Mouse (Mus musculus): ENCODE measurements around the gene Rab43. TPM values are rescaled to one million over a fixed set of nuclear protein-coding genes. Genes with fewer than 3 reads are reported as not detected.

Gene Rab43
- total and polyA plus RNA-seq, 3 experiments = 11.1 to 12.2 (median 11.6) TPM

GRCm38 (mm10) chr6:87750184-87750910 lies 61.6 kb downstream of the Rab43 start:
- Histone ChIP-seq H3K79me2 (replicated peaks; ENCODE audit: control insufficient read depth, insufficient read depth, low read length) (no peaks in the 10 kb centered on the region), H3K27me3 (ENCODE audit: control insufficient read depth, insufficient read depth, low read length) (no peaks in the 10 kb centered on the region), H3K4me3 (no peak overlapping the region), H3K9ac (ENCODE audit: low read depth, low read length) (no peak overlapping the region), H3K4me1 (ENCODE audit: control insufficient read depth, insufficient read depth, low read length) (no peaks in the 10 kb centered on the region; the same call in 1 of the 2 replicates), H3K27ac (no peak overlapping the region), H3K36me3 (ENCODE audit: control insufficient read depth, insufficient read depth, low read length) (no peaks in the 10 kb centered on the region)
- WGBS = 87% methylated on average over 8 of the region's 8 CpGs
- no peak for DNase-seq
- TF ChIP-seq POLR2A (IDR thresholded peaks at IDR 0.05; ENCODE audit: insufficient read depth, low read depth, low read length) (no peak), EP300 (IDR thresholded peaks at IDR 0.05; ENCODE audit: insufficient read depth, low read depth, low read length) (no peak), CTCF (IDR thresholded peaks at IDR 0.05) (no peak)
- intact Hi-C loops (cut with DNase I) = no loop called here

GRCm38 (mm10) chr6:87748531-87748930 lies 63.4 kb downstream of the Rab43 start:
- no peaks in the 10 kb centered on the region for H3K36me3 ChIP-seq (ENCODE audit: control insufficient read depth, insufficient read depth, low read length)
- H3K4me1 ChIP-seq (ENCODE audit: control insufficient read depth, insufficient read depth, low read length) = peaks cover 1% of the 10 kb centered on the region; the same call in 1 of the 2 replicates
- H3K27me3 ChIP-seq (ENCODE audit: control insufficient read depth, insufficient read depth, low read length) = no peaks in the 10 kb centered on the region
- intact Hi-C loops (cut with DNase I) = no loop called here
- no peak overlapping the region for H3K4me3 ChIP-seq
- 72% methylated on average over 6 of the region's 6 CpGs for WGBS
- no peak for DNase-seq
- no peak overlapping the region for H3K27ac ChIP-seq
- no peak overlapping the region for H3K9ac ChIP-seq (ENCODE audit: low read depth, low read length)
- no peaks in the 10 kb centered on the region for H3K79me2 ChIP-seq (replicated peaks; ENCODE audit: control insufficient read depth, insufficient read depth, low read length)
- TF ChIP-seq POLR2A (IDR thresholded peaks at IDR 0.05; ENCODE audit: insufficient read depth, low read depth, low read length) = no peak
- TF ChIP-seq EP300 (IDR thresholded peaks at IDR 0.05; ENCODE audit: insufficient read depth, low read depth, low read length) = no peak
- TF ChIP-seq CTCF (IDR thresholded peaks at IDR 0.05) = no peak

DNA sequence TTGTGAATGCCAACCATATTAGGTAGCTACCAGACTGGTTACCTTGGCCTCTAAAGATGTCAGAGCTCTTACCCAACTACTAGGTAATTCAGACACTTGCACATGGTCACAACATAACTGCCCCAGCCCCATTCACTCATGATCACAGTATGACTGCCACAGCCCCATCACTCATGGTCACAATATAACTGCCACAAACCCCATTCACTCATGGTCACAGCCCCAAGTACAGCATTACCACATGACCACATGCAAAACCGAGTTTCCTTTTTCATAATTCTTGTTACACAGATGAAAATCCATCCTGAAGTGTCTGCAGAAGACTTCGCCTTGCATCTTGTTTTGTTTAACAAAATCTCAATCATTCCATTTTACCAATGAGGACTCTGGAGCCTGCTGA lies 63.9 kb downstream of the Rab43 start:
- no peak overlapping the region for H3K9ac ChIP-seq (ENCODE audit: low read depth, low read length)
- no peak overlapping the region for H3K4me3 ChIP-seq
- no peaks in the 10 kb centered on the region for H3K36me3 ChIP-seq (ENCODE audit: control insufficient read depth, insufficient read depth, low read length)
- TF ChIP-seq EP300 (IDR thresholded peaks at IDR 0.05; ENCODE audit: insufficient read depth, low read depth, low read length) (no peak), POLR2A (IDR thresholded peaks at IDR 0.05; ENCODE audit: insufficient read depth, low read depth, low read length) (no peak), CTCF (IDR thresholded peaks at IDR 0.05) (no peak)
- DNase-seq = no peak
- H3K27ac ChIP-seq = no peak overlapping the region
- H3K27me3 ChIP-seq (ENCODE audit: control insufficient read depth, insufficient read depth, low read length) = no peaks in the 10 kb centered on the region
- intact Hi-C loops (cut with DNase I) = no loop called here
- H3K79me2 ChIP-seq (replicated peaks; ENCODE audit: control insufficient read depth, insufficient read depth, low read length) = no peaks in the 10 kb centered on the region
- WGBS = 85% methylated on average over 2 of the region's 2 CpGs
- H3K4me1 ChIP-seq (ENCODE audit: control insufficient read depth, insufficient read depth, low read length) = peaks cover 1% of the 10 kb centered on the region; the same call in 1 of the 2 replicates

GRCm38 (mm10) chr6:87746849-87747248 lies 65.1 kb downstream of the Rab43 start:
- peak; percentile 67 to 79 for DNase-seq
- H3K27me3 ChIP-seq (ENCODE audit: control insufficient read depth, insufficient read depth, low read length) = no peaks in the 10 kb centered on the region
- H3K4me3 ChIP-seq = no peak overlapping the region
- no peak overlapping the region for H3K9ac ChIP-seq (ENCODE audit: low read depth, low read length)
- TF ChIP-seq CTCF (IDR thresholded peaks at IDR 0.05) = no peak
- no peak for TF ChIP-seq POLR2A (IDR thresholded peaks at IDR 0.05; ENCODE audit: insufficient read depth, low read depth, low read length)
- TF ChIP-seq EP300 (IDR thresholded peaks at IDR 0.05; ENCODE audit: insufficient read depth, low read depth, low read length) = no peak
- intact Hi-C loops (cut with DNase I) = no loop called here
- WGBS = 50% methylated on average over 2 of the region's 2 CpGs
- no peaks in the 10 kb centered on the region for H3K36me3 ChIP-seq (ENCODE audit: control insufficient read depth, insufficient read depth, low read length)
- H3K4me1 ChIP-seq (ENCODE audit: control insufficient read depth, insufficient read depth, low read length) = peaks cover 2% of the 10 kb centered on the region; the same call in 1 of the 2 replicates
- no peak overlapping the region; the same call in 1 of the 2 replicates for H3K27ac ChIP-seq
- no peaks in the 10 kb centered on the region for H3K79me2 ChIP-seq (replicated peaks; ENCODE audit: control insufficient read depth, insufficient read depth, low read length)

- Histone ChIP-seq H3K79me2 (replicated peaks; ENCODE audit: control insufficient read depth, insufficient read depth, low read length) (no peaks in the 10 kb centered on the region), H3K27me3 (ENCODE audit: control insufficient read depth, insufficient read depth, low read length) (no peaks in the 10 kb centered on the region), H3K27ac (peak overlapping the region; percentile 2; the same call in 1 of the 2 replicates), H3K36me3 (ENCODE audit: control insufficient read depth, insufficient read depth, low read length) (no peaks in the 10 kb centered on the region), H3K4me3 (no peak overlapping the region), H3K4me1 (ENCODE audit: control insufficient read depth, insufficient read depth, low read length) (peaks cover 2% of the 10 kb centered on the region; the same call in 1 of the 2 replicates), H3K9ac (ENCODE audit: low read depth, low read length) (no peak overlapping the region)
- peak in 1 of 2 experiments; percentile 43 for DNase-seq
- intact Hi-C loops (cut with DNase I) = no loop called here
- WGBS = 29% methylated on average over 3 of the region's 3 CpGs
- TF ChIP-seq CTCF (IDR thresholded peaks at IDR 0.05) = no peak
- TF ChIP-seq POLR2A (IDR thresholded peaks at IDR 0.05; ENCODE audit: insufficient read depth, low read depth, low read length) = no peak
- TF ChIP-seq EP300 (IDR thresholded peaks at IDR 0.05; ENCODE audit: insufficient read depth, low read depth, low read length) = no peak
These were observed 65.9 kb downstream of the Rab43 start for GRCm38 (mm10) chr6:87746059-87746458.

DNA sequence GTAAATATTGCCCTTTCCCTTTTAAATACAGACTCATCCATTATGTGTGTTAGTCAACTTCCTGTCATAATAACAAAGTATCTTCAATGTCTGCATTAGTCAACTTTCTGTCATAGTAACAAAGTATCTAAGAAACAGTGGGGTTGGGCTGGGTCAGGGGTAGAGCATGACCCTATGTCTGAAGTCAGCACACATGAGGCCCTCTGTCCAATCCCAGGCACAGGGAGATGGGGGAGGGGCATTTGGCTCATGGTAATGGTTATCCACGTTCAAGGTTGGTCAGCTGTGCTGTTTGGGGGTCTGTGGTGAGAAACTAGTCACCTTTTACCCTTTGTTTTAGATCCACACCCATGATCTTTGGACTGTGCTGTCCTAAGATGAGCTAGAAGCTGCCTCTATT lies 66.7 kb downstream of the Rab43 start:
- WGBS = 21% methylated on average over 1 of the region's 1 CpGs
- no peak overlapping the region; the same call in 1 of the 2 replicates for H3K27ac ChIP-seq

More for the DNA sequence above, 66.7 kb downstream of the Rab43 start:
- no peaks in the 10 kb centered on the region for H3K27me3 ChIP-seq (ENCODE audit: control insufficient read depth, insufficient read depth, low read length)
- no peak for DNase-seq
- H3K4me1 ChIP-seq (ENCODE audit: control insufficient read depth, insufficient read depth, low read length) = peaks cover 2% of the 10 kb centered on the region; the same call in 1 of the 2 replicates
- H3K4me3 ChIP-seq = no peak overlapping the region
- H3K79me2 ChIP-seq (replicated peaks; ENCODE audit: control insufficient read depth, insufficient read depth, low read length) = no peaks in the 10 kb centered on the region
- intact Hi-C loops (cut with DNase I) = no loop called here
- no peaks in the 10 kb centered on the region for H3K36me3 ChIP-seq (ENCODE audit: control insufficient read depth, insufficient read depth, low read length)
- TF ChIP-seq POLR2A (IDR thresholded peaks at IDR 0.05; ENCODE audit: insufficient read depth, low read depth, low read length) (no peak), EP300 (IDR thresholded peaks at IDR 0.05; ENCODE audit: insufficient read depth, low read depth, low read length) (no peak), CTCF (IDR thresholded peaks at IDR 0.05) (no peak)
- H3K9ac ChIP-seq (ENCODE audit: low read depth, low read length) = no peak overlapping the region

Measured in heart, adult 2 months (tissue).